Mouse (Mus musculus) olfactory bulb, adult 2 months (tissue): ENCODE data around the gene Ski. TPM values are rescaled to one million over a fixed set of nuclear protein-coding genes. Genes with fewer than 3 reads are reported as not detected.

Experiments
- H3K27ac ChIP-seq: fragments of 200-500 bp; 2 replicates; pipeline ENCODE4 v1.5.1; 2012; ENCODE audit warnings: low read depth, low read length; ENCODE audit not compliant: insufficient read depth
- H3K4me1 ChIP-seq: fragments of 200-500 bp; 2 replicates; pipeline ENCODE4 v1.6.1; 2012; ENCODE audit warnings: low read length; ENCODE audit not compliant: control insufficient read depth, insufficient read depth
- H3K4me3 ChIP-seq: fragments of 200-500 bp; 2 replicates; pipeline ENCODE4 v1.5.1; 2012; ENCODE audit warnings: mild to moderate bottlenecking, low read depth, low read length, moderate library complexity; ENCODE audit not compliant: insufficient read depth
- CTCF ChIP-seq: fragments of 200-500 bp; IDR thresholded peaks from 2 replicates; pipeline ENCODE4 v1.5.1; 2012; ENCODE audit warnings: low read depth, mild to moderate bottlenecking, low read length, moderate library complexity; ENCODE audit not compliant: insufficient read depth
- POLR2A ChIP-seq: fragments of 200-500 bp; IDR thresholded peaks from 2 replicates; pipeline ENCODE4 v1.6.1; 2012; ENCODE audit warnings: mild to moderate bottlenecking, low read depth, low read length, moderate library complexity; ENCODE audit not compliant: insufficient read depth
- WGBS: fragments of 180-500 bp; shearing (Covaris S2); methylation state at CpG from one replicate; pipeline ENCODE4 v1.1.7; 2018; 5-methylcytosine and 5-hydroxymethylcytosine counted together
- polyA plus RNA-seq: library from polyadenylated mRNA; stranded (reverse); fragments of >200 nt; gene quantifications from 2 replicates; pipeline ENCODE4 v1.2.4, GENCODE M21; 2012; ENCODE audit warnings: low replicate concordance; ENCODE audit not compliant: missing spikeins, insufficient read depth, insufficient read length

The Ski gene
- polyA plus RNA-seq, 1 experiment = not detected

- TF ChIP-seq POLR2A (no peak), CTCF (no peak)
- WGBS = 51% methylated on average over 20 of the region's 20 CpGs
Measured at GRCm38 (mm10) chr4:155133658-155134417, 88.6 kb downstream of the Ski start.

GRCm38 (mm10) chr4:155133188-155133587 lies 89.2 kb downstream of the Ski start:
- H3K4me1 ChIP-seq = peaks cover 73% of the 10 kb centered on the region
- TF ChIP-seq CTCF = no peak
- TF ChIP-seq POLR2A = no peak
- H3K27ac ChIP-seq = peak overlapping the region; percentile 34; the same call in 1 of the 2 replicates
- 30% methylated on average over 3 of the region's 3 CpGs for WGBS
- no peak overlapping the region for H3K4me3 ChIP-seq

More at GRCm38 (mm10) chr4:155133658-155134417, 88.6 kb downstream of the Ski start:
- H3K4me1 ChIP-seq = peaks cover 67% of the 10 kb centered on the region
- no peak overlapping the region for H3K4me3 ChIP-seq
- H3K27ac ChIP-seq = peak overlapping the region; percentile 34

GRCm38 (mm10) chr4:155130616-155131015 lies 91.8 kb downstream of the Ski start:
- Histone ChIP-seq H3K27ac (peak overlapping the region; percentile 88), H3K4me1 (peaks cover 86% of the 10 kb centered on the region), H3K4me3 (no peak overlapping the region)
- WGBS = 67% methylated on average over 7 of the region's 7 CpGs
- no peak for TF ChIP-seq CTCF
- no peak for TF ChIP-seq POLR2A

- Histone ChIP-seq H3K4me1 (peaks cover 87% of the 10 kb centered on the region), H3K4me3 (no peak overlapping the region), H3K27ac (peak overlapping the region; percentile 88)
- TF ChIP-seq CTCF (no peak), POLR2A (no peak)
- WGBS = 13% methylated on average over 14 of the region's 14 CpGs
Measured at GRCm38 (mm10) chr4:155129996-155130395, 92.4 kb downstream of the Ski start.

- WGBS = 85% methylated on average over 10 of the region's 10 CpGs
- peaks cover 86% of the 10 kb centered on the region for H3K4me1 ChIP-seq
- H3K27ac ChIP-seq = peak overlapping the region; percentile 88
- H3K4me3 ChIP-seq = no peak overlapping the region
- no peak for TF ChIP-seq POLR2A
- no peak for TF ChIP-seq CTCF
Measured at GRCm38 (mm10) chr4:155129132-155129917, 93.1 kb downstream of the Ski start.

GRCm38 (mm10) chr4:155128411-155128810 lies 94.0 kb downstream of the Ski start:
- WGBS = 94% methylated on average over 15 of the region's 15 CpGs
- no peak for TF ChIP-seq CTCF
- TF ChIP-seq POLR2A = no peak
- Histone ChIP-seq H3K4me1 (peaks cover 85% of the 10 kb centered on the region), H3K4me3 (no peak overlapping the region), H3K27ac (no peak overlapping the region)

- WGBS = 64% methylated on average over 7 of the region's 7 CpGs
- TF ChIP-seq CTCF (no peak), POLR2A (no peak)
- Histone ChIP-seq H3K4me3 (no peak overlapping the region), H3K27ac (peak overlapping the region; percentile 7; the same call in 1 of the 2 replicates), H3K4me1 (peaks cover 84% of the 10 kb centered on the region)
Measured at GRCm38 (mm10) chr4:155126602-155127372, 95.6 kb downstream of the Ski start.

- H3K27ac ChIP-seq = no peak overlapping the region
- H3K4me1 ChIP-seq = peaks cover 85% of the 10 kb centered on the region
- TF ChIP-seq POLR2A (no peak), CTCF (no peak)
- no peak overlapping the region for H3K4me3 ChIP-seq
- WGBS = 97% methylated on average over 5 of the region's 5 CpGs
Measured at GRCm38 (mm10) chr4:155126194-155126593, 96.2 kb downstream of the Ski start.
